Mouse (Mus musculus) heart, embryonic 12.5 days (tissue): ENCODE measurements around the gene Fbxw7. TPM values are rescaled to one million over a fixed set of nuclear protein-coding genes. Genes with fewer than 3 reads are reported as not detected.
"Not testable (repeated sequence)": the region's sequence is repeated elsewhere in the genome, so short reads cannot be mapped to it uniquely, and the experiment has no call there.

ENCODE experiments used
- ATAC-seq: fragments of 200-750 bp; cut with Nextera tagmentation; 2 replicates; pipeline ENCODE4 v1.8.0; 2017; ENCODE audit warnings: moderate TSS enrichment, moderate library complexity; ENCODE audit not compliant: insufficient number of reproducible peaks, low FRiP score
- H3K27ac ChIP-seq: fragments of 300-500 bp; sonication (generic); 2 replicates; pipeline ENCODE4 v1.5.1; 2016; ENCODE audit warnings: mild to moderate bottlenecking, moderate library complexity; ENCODE audit not compliant: poor library complexity, severe bottlenecking
- H3K27me3 ChIP-seq: fragments of 300-500 bp; sonication (generic); replicated peaks from 2 replicates; pipeline ENCODE4 v1.6.1; 2016; ENCODE audit warnings: mild to moderate bottlenecking, moderate library complexity
- H3K36me3 ChIP-seq: fragments of 300-500 bp; sonication (generic); 2 replicates; pipeline ENCODE4 v1.6.1; 2016; ENCODE audit warnings: mild to moderate bottlenecking, moderate library complexity
- H3K4me1 ChIP-seq: fragments of 300-500 bp; sonication (generic); replicated peaks from 2 replicates; pipeline ENCODE4 v1.6.1; 2016; ENCODE audit warnings: mild to moderate bottlenecking
- H3K4me2 ChIP-seq: fragments of 300-500 bp; sonication (generic); 2 replicates; pipeline ENCODE4 v1.6.1; 2016; ENCODE audit warnings: mild to moderate bottlenecking, moderate library complexity
- H3K4me3 ChIP-seq: fragments of 300-500 bp; sonication (generic); 2 replicates; pipeline ENCODE4 v1.5.1; 2016; ENCODE audit warnings: mild to moderate bottlenecking
- H3K9ac ChIP-seq: fragments of 300-500 bp; sonication (generic); 2 replicates; pipeline ENCODE4 v1.6.1; 2016; ENCODE audit warnings: mild to moderate bottlenecking, moderate library complexity
- H3K9me3 ChIP-seq: fragments of 300-500 bp; sonication (generic); replicated peaks from 2 replicates; pipeline ENCODE4 v1.6.1; 2016; ENCODE audit warnings: mild to moderate bottlenecking, moderate library complexity
- WGBS: fragments of 180-500 bp; shearing (Covaris S2); methylation state at CpG from one replicate; pipeline ENCODE4 v1.1.7; 2016; 5-methylcytosine and 5-hydroxymethylcytosine counted together
- polyA plus RNA-seq: library from polyadenylated mRNA; unstranded; fragments of >200 nt; fragmentation: Nextera tagmentation; extraction: Ambion mirVana; gene quantifications from 2 replicates; pipeline ENCODE4 v1.2.1, GENCODE M21; 2016

The Fbxw7 gene
- polyA plus RNA-seq, 1 experiment from 2014 or later: 6.9 TPM

DNA sequence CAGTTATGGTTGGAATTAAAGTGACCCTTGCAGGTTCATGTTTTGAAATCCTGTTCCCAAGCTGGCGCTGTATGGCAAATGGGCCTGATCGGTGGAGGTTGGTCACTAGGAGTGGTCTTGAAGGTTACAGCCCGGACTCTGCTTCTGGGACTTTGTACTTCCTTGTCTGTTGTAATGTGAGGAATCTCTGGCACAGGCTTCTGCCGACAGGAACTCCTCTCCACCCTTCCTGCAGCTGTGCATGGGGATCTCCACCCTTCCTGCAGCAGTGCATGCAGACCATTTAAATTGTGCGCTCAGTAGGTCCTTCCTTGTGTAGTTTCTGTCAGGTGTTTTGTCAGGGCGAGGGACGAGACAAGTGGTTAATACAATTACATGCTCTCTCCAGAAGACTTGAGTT lies 37.8 kb downstream of the Fbxw7 start:
- H3K27me3 ChIP-seq: no peaks in the 10 kb centered on the region
- no peaks in the 10 kb centered on the region for H3K36me3 ChIP-seq
- no peak overlapping the region for H3K4me3 ChIP-seq
- H3K4me1 ChIP-seq: peaks cover 20% of the 10 kb centered on the region
- H3K27ac ChIP-seq: peak overlapping the region; percentile 13; the same call in 1 of the 2 replicates
- 0 out of 2 replicates have a peak, but pooled peaks have one; percentile 39 for ATAC-seq
- no peaks in the 10 kb centered on the region for H3K9me3 ChIP-seq
- no peak overlapping the region for H3K9ac ChIP-seq
- 54% methylated on average over 7 of the region's 7 CpGs for WGBS
- no peak overlapping the region for H3K4me2 ChIP-seq

DNA sequence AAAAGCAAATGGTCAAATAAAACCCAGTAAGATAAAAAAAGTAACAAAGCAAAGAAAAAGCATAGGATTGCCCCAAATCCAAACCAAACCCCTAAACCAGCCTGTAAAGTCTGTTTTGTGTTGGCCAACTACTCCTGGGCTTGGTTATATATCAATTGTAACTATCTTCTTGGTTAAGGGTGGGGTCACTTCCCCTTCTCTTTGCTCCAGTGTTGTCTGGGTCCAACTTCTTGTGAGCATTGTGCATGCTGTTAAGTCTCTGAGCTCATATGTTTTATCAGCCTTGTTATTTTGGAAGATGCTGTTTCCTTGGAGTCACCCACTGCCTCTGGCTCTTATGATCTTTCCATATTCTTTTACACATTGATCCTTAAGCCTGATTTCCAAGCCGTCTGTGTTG lies 39.4 kb downstream of the Fbxw7 start:
- Histone ChIP-seq H3K9me3 (no peaks in the 10 kb centered on the region), H3K4me1 (peaks cover 14% of the 10 kb centered on the region)
- ATAC-seq: no peak

DNA sequence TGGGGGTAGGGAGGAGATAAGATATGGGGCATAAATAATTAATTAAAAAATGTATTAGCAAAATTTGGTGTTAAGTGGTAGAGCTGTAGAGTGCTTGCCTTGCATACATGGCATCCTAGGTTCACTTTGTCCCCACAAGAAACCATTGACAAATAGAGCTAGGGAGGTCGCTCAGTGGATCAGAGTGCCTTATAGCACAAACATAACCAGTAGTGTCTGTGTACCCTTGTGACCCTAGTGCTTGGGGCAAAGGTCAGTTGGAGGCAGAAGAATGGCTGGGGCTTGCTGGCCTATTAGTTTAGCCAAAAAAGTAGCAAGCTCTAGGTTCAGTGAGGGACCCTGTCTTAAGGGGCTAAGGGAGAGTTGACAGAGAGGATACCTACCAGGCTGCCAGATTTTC lies 45.6 kb downstream of the Fbxw7 start:
- WGBS: 82% methylated on average over 1 of the region's 1 CpGs
- no peaks in the 10 kb centered on the region for H3K9me3 ChIP-seq
- H3K27ac ChIP-seq: no peak overlapping the region
- no peak overlapping the region for H3K4me3 ChIP-seq
- no peak overlapping the region for H3K4me2 ChIP-seq
- ATAC-seq: no peak
- no peaks in the 10 kb centered on the region for H3K36me3 ChIP-seq
- no peaks in the 10 kb centered on the region for H3K27me3 ChIP-seq
- H3K4me1 ChIP-seq: no peaks in the 10 kb centered on the region
- H3K9ac ChIP-seq: no peak overlapping the region

More for the DNA sequence above, 39.4 kb downstream of the Fbxw7 start:
- Histone ChIP-seq H3K27me3 (no peaks in the 10 kb centered on the region), H3K9ac (no peak overlapping the region), H3K27ac (no peak overlapping the region), H3K36me3 (no peaks in the 10 kb centered on the region), H3K4me2 (no peak overlapping the region), H3K4me3 (no peak overlapping the region)
- 60% methylated on average over 1 of the region's 1 CpGs for WGBS

DNA sequence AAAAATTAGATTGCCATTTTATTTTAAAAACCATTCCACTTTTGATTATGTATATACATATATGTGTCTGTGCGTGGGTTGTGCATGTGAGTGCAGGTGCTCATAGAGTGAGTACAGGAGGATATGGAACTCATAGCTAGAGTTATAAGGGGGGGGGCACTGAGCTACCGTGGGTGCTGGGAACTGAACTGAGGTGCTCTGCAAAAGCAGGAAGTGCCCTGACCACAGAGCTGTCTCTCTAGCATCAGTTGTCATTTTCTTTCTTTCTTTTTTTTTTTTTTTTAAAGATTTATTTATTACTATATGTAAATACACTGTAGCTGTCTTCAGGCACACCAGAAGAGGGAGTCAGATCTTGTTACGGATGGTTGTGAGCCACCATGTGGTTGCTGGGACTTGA lies 46.7 kb downstream of the Fbxw7 start:
- H3K4me2 ChIP-seq, H3K36me3 ChIP-seq, H3K27me3 ChIP-seq, H3K4me3 ChIP-seq, ATAC-seq, H3K9ac ChIP-seq, H3K4me1 ChIP-seq, H3K27ac ChIP-seq, H3K9me3 ChIP-seq: not testable (repeated sequence)
- 89% methylated on average over 3 of the region's 3 CpGs for WGBS

DNA sequence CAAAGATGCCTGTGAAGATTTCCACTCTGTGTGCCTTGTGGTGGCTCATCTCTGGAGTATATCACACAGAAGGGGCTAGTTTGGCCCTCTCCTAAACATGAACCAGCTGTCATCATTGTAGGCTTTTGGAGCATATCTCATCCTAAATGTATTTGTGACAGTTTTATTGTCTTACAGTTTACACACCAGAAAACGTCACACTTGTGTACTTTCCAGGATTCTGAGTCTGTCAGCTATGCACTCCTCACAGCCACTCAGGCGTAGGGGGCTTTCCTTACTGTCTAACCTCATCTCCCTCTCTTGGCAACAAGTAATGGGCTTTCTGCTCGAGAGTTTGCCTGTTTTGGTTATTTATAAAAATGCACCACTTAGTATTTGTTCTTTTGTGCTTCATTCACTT lies 50.6 kb downstream of the Fbxw7 start:
- ATAC-seq: no peak
- WGBS: 74% methylated on average over 3 of the region's 3 CpGs
- no peak overlapping the region for H3K4me3 ChIP-seq
- peaks cover 10% of the 10 kb centered on the region for H3K4me1 ChIP-seq
- no peaks in the 10 kb centered on the region for H3K9me3 ChIP-seq
- no peak overlapping the region for H3K27ac ChIP-seq
- no peak overlapping the region for H3K4me2 ChIP-seq
- no peaks in the 10 kb centered on the region for H3K27me3 ChIP-seq
- no peaks in the 10 kb centered on the region for H3K36me3 ChIP-seq
- H3K9ac ChIP-seq: no peak overlapping the region

DNA sequence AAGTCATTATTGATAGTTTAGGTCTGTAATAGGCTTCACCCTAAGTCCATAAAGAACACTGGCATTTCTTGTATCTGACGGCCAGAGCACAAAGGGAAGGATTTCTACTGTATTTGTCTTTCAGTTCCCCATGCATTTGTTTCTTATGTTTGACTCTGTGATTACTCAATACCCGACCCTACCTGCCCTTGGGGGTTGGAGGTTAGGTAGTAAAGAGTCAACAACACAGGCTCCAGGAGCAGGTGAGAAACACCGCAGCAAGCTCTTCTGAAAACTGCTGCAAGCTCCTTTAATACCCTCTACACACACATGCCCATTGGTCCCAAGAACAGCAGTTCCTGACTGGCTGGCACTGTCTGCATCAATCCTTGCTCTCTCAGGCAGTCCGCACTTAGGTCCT lies 51.8 kb downstream of the Fbxw7 start:
- H3K9ac ChIP-seq: no peak overlapping the region
- no peak overlapping the region for H3K27ac ChIP-seq
- H3K4me3 ChIP-seq: no peak overlapping the region
- no peaks in the 10 kb centered on the region for H3K9me3 ChIP-seq
- 81% methylated on average over 4 of the region's 4 CpGs for WGBS
- ATAC-seq: no peak
- no peaks in the 10 kb centered on the region for H3K27me3 ChIP-seq
- peaks cover 3% of the 10 kb centered on the region; the same call in 1 of the 2 replicates for H3K36me3 ChIP-seq
- H3K4me2 ChIP-seq: no peak overlapping the region
- H3K4me1 ChIP-seq: peaks cover 10% of the 10 kb centered on the region

DNA sequence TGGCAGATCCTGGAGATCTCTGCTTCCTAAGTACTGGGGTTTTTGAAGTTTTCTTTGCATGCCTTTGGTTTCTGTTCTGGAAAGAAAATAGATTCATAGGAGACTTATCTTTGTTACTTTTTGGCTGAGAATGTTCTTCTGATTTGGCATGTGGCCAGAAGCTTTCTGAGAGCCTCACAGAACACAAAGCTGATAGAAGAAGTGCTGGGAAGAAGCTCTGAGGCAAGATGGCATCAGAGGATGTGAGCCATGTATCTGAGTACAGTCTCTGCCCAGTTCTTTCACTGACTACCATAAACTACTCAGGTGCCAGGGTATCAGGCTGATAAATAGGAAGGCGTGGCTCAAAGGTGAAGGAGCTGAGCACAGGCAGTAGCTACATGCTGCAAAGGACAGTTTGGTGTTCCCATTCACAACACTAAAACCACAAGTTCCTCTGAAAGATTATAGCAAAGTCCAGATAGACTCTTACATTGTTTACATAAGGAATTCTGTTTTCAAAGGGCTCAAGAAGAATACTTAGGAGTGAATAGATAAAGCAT lies 52.4 kb downstream of the Fbxw7 start:
- Histone ChIP-seq H3K27ac (no peak overlapping the region; the same call in 1 of the 2 replicates), H3K4me3 (no peak overlapping the region), H3K9me3 (no peaks in the 10 kb centered on the region), H3K36me3 (peaks cover 3% of the 10 kb centered on the region; the same call in 1 of the 2 replicates), H3K9ac (no peak overlapping the region), H3K27me3 (no peaks in the 10 kb centered on the region), H3K4me2 (no peak overlapping the region), H3K4me1 (peaks cover 10% of the 10 kb centered on the region)
- WGBS: 76% methylated on average over 1 of the region's 1 CpGs
- no peak for ATAC-seq

DNA sequence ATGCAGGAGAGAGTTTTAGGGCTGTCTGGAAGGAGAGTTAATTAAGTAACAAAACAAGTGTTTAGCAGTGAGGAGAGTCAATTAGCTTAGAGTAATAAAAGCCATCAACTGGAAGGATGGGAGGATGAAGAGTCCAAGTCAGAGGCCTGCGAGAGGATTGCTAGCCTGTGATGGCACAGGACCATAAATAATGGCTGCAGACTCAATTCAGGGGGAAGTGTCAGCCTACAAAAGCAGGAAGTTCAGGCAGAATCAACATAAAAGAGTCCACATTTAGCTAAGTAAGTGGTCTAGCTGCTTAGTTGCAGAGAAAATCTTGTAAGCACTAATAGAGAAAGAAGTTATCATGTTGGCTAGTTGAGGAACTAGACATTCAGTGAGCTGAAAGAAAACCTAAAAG lies 52.9 kb downstream of the Fbxw7 start:
- Histone ChIP-seq H3K4me2 (no peak overlapping the region), H3K27me3 (no peaks in the 10 kb centered on the region), H3K4me3 (no peak overlapping the region), H3K27ac (no peak overlapping the region), H3K9me3 (no peaks in the 10 kb centered on the region), H3K4me1 (peaks cover 10% of the 10 kb centered on the region), H3K9ac (no peak overlapping the region), H3K36me3 (peaks cover 3% of the 10 kb centered on the region; the same call in 1 of the 2 replicates)
- 59% methylated on average over 1 of the region's 1 CpGs for WGBS
- no peak for ATAC-seq

DNA sequence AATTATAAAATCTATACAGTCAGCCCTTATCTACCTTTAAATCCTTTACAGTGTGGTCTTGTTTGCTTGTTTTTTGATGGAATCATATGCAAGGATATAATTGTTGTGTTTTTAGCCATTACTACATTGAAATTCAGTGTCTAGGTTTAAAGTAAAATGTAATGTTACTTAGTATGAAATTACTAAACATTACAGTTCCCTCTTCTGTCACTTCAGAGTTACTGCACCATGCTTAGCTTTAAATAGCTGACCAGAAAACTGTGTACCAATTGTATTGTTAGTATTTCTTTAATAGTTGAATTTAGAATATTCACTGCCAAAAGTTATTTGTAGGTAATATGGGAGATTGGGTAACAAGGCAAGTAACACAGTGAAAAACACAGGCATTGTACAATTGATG lies 55.1 kb downstream of the Fbxw7 start:
- Histone ChIP-seq H3K9me3 (no peaks in the 10 kb centered on the region), H3K27me3 (no peaks in the 10 kb centered on the region), H3K27ac (no peak overlapping the region), H3K4me1 (peaks cover 13% of the 10 kb centered on the region), H3K4me2 (no peak overlapping the region), H3K9ac (no peak overlapping the region), H3K36me3 (peaks cover 3% of the 10 kb centered on the region; the same call in 1 of the 2 replicates), H3K4me3 (no peak overlapping the region)
- ATAC-seq: no peak

DNA sequence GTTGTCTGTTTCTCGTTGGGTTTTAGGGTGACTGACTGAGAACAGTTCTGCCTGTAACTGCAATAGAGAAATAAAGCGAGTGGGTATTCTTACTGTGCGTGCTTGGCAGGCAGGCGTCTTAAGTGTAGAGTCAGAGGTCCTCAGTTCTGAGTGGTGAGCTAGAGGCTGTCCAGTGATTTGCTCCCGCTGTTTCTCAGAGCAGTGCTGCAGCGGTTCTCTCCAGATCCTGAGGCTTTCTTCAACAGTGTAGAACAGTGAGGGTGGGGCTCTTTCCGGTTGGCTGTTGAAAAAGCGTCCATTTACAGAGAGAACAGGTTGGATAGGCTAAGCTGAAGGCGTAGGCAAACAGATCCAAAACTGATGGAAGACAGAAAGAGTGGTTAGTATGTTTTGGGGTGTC lies 60.2 kb downstream of the Fbxw7 start:
- Histone ChIP-seq H3K4me2 (no peak overlapping the region), H3K36me3 (peaks cover 3% of the 10 kb centered on the region; the same call in 1 of the 2 replicates)
- 74% methylated on average over 9 of the region's 9 CpGs for WGBS

DNA sequence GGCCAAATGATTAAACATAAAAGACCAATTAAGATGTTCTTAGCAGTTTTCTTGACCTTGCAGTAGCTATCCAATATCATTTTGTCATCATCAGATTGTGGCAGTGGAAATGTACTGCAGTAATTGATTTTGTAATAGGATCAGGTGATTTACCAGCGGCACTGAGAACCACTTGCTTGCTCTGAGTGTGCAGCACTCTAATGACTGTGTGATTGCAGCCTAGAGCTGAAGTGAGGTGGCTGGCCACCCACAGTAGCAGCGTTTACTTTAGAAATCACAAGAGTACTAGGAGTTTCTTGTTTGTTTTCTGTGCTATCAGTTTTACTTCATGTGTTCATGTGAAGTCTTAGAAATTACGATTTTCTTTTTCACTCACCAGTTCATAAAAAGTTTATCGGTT lies 61.1 kb downstream of the Fbxw7 start:
- 80% methylated on average over 4 of the region's 4 CpGs for WGBS
- Histone ChIP-seq H3K27me3 (no peaks in the 10 kb centered on the region), H3K27ac (no peak overlapping the region), H3K9ac (no peak overlapping the region), H3K36me3 (peaks cover 3% of the 10 kb centered on the region; the same call in 1 of the 2 replicates), H3K4me2 (no peak overlapping the region), H3K9me3 (no peaks in the 10 kb centered on the region), H3K4me1 (peaks cover 5% of the 10 kb centered on the region; the same call in 1 of the 2 replicates), H3K4me3 (no peak overlapping the region)
- ATAC-seq: no peak

More for the DNA sequence above, 60.2 kb downstream of the Fbxw7 start:
- Histone ChIP-seq H3K27ac (no peak overlapping the region), H3K4me1 (peaks cover 5% of the 10 kb centered on the region; the same call in 1 of the 2 replicates), H3K9me3 (no peaks in the 10 kb centered on the region), H3K9ac (no peak overlapping the region), H3K4me3 (no peak overlapping the region), H3K27me3 (no peaks in the 10 kb centered on the region)
- 0 out of 2 replicates have a peak, but pooled peaks have one; percentile 36 for ATAC-seq
